Mouse (Mus musculus) CH12.LX (cell line): ENCODE data around the gene Ap1m1.

Experiments used
- BHLHE40 ChIP-seq: IDR thresholded peaks from 2 replicates; pipeline ENCODE4 v1.6.1; 2011; ENCODE audit warnings: mild to moderate bottlenecking, low read depth, low read length, improper control_type of control experiment
- CTCF ChIP-seq, 2 experiments: IDR thresholded peaks in 1 of 2; conservative IDR thresholded peaks in 1 of 2; 2 replicates each; pipeline ENCODE4 v1.5.1; 2011 to 2012; ENCODE audit warnings: low read depth in 2 of 2, low read length in 2 of 2, improper control_type of control experiment in 1 of 2, inconsistent platforms in 1 of 2, mild to moderate bottlenecking in 1 of 2, moderate library complexity in 1 of 2
- E2F4 ChIP-seq: IDR thresholded peaks from 2 replicates; pipeline ENCODE4 v1.6.1; 2011; ENCODE audit warnings: low read depth, low read length, improper control_type of control experiment; ENCODE audit not compliant: insufficient replicate concordance
- EP300 ChIP-seq: IDR thresholded peaks from 2 replicates; pipeline ENCODE4 v1.6.1; 2011; ENCODE audit warnings: low read length, improper control_type of control experiment
- MAFK ChIP-seq: IDR thresholded peaks from 2 replicates; pipeline ENCODE4 v1.6.1; 2011; ENCODE audit warnings: low read length, improper control_type of control experiment; ENCODE audit not compliant: insufficient replicate concordance
- MAZ ChIP-seq: IDR thresholded peaks from 2 replicates; pipeline ENCODE4 v1.6.1; 2012; ENCODE audit warnings: low read depth, mild to moderate bottlenecking, inconsistent platforms, low read length, improper control_type of control experiment, moderate library complexity
- MXI1 ChIP-seq: IDR thresholded peaks from 2 replicates; pipeline ENCODE4 v1.6.1; 2011; ENCODE audit warnings: mild to moderate bottlenecking, low read depth, low read length, improper control_type of control experiment
- NRF1 ChIP-seq: IDR thresholded peaks from 2 replicates; pipeline ENCODE4 v1.6.1; 2014; ENCODE audit warnings: low read depth, mild to moderate bottlenecking, inconsistent platforms, low read length, improper control_type of control experiment, moderate library complexity
- POLR2A ChIP-seq: IDR thresholded peaks from 2 replicates; pipeline ENCODE4 v1.6.1; 2011; ENCODE audit warnings: low read depth, mild to moderate bottlenecking, improper control_type of control experiment, low read length
- POLR2AphosphoS2 ChIP-seq: IDR thresholded peaks from 2 replicates; pipeline ENCODE4 v1.6.1; 2011; ENCODE audit warnings: low read depth, low read length, improper control_type of control experiment
- UBTF ChIP-seq: IDR thresholded peaks from 2 replicates; pipeline ENCODE4 v1.6.1; 2012; ENCODE audit warnings: low read depth, mild to moderate bottlenecking, inconsistent platforms, low read length, improper control_type of control experiment, moderate library complexity

GRCm38 (mm10) chr8:72266671-72267070, 26.9 kb downstream of the Ap1m1 start:
- TF ChIP-seq POLR2A, result no peak
- TF ChIP-seq EP300, result no peak
- TF ChIP-seq CTCF (conservative IDR thresholded peaks at IDR 0.05 in 1 of 2, IDR thresholded peaks at IDR 0.05 in 1 of 2; ENCODE audit: low read depth in 2 of 2, low read length in 2 of 2), result no peak
- TF ChIP-seq MAZ, result no peak
- TF ChIP-seq NRF1, result no peak
- no peak for TF ChIP-seq BHLHE40
- no peak for TF ChIP-seq MAFK
- TF ChIP-seq UBTF, result no peak
- TF ChIP-seq POLR2AphosphoS2, result no peak
- TF ChIP-seq E2F4, result no peak
- TF ChIP-seq MXI1, result no peak
